Mouse (Mus musculus): ENCODE data around the gene Camk2g. TPM values are rescaled to one million over a fixed set of nuclear protein-coding genes. Genes with fewer than 3 reads are reported as not detected.

Camk2g gene
- polyA plus RNA-seq, 1 experiment from 2014 or later: 166 TPM

GRCm38 (mm10) chr14:20695761-20696520 is 97.9 kb downstream of the Camk2g start:
- Histone ChIP-seq H3K9me3 (ENCODE audit: control insufficient read depth, low read length) (no peaks in the 10 kb centered on the region), H3K9ac (peak overlapping the region; percentile 94), H3K36me3 (replicated peaks; ENCODE audit: control insufficient read depth, insufficient read depth) (peaks cover 39% of the 10 kb centered on the region), H3K4me2 (replicated peaks) (peak overlapping the region; percentile 79), H3K27me3 (ENCODE audit: control insufficient read depth, insufficient read depth, low read length) (no peaks in the 10 kb centered on the region), H3K27ac (peak overlapping the region; percentile 99), H3K4me3 (replicated peaks; ENCODE audit: low read length) (peak overlapping the region; percentile 86), H3K4me1 (replicated peaks; ENCODE audit: control insufficient read depth, insufficient read depth, low read length) (peaks cover 48% of the 10 kb centered on the region)
- DNase-seq (ENCODE audit: low spot score) (peak; percentile 34), ATAC-seq (ENCODE audit: low FRiP score) (no peak; the same call in 1 of the 2 replicates)
- 12% methylated on average over 27 of the region's 27 CpGs for WGBS

DNA sequence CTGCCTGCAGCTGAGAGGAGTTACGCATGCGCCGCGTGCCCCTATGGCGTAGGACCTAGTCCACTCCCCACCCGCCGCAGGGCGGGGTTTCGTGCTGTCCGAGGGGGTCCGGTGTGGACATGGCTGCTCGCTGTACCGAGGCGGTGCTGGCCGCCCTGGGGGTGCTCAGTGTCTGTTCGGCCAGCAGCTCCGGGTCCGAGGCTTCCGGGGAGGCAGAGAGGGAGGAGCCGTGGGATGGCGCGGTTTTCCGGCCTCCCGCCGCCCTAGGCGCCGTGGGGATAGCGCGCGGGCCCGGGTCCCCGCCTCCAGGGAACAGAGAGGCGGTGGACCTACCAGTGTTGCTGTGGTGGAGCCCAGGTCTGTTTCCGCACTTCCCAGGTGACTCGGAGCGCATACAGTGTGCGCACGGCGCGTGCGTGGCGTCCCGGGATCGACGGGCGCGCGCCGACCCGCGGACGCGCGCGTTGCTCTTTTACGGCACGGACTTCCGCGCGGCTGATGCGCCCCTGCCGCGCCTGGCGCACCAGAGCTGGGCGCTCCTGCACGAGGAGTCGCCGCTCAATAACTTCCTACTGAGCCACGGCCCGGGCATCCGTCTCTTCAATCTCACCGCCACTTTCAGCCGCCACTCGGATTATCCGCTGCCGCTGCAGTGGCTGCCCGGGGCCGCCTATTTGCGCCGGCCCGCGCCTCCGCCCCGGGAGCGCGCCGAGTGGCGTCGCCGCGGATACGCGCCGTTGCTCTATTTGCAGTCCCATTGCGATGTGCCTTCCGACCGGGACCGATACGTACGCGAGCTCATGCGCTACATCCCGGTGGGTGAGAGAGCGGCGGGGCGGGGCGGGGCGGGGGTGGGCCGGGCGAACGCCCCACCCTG is 98.8 kb downstream of the Camk2g start, which contains the start of gene Fut11:
Fut11 (plus strand) TSS at position 85 of the 877 bp plus-strand sequence.
- Histone ChIP-seq H3K4me1 (replicated peaks; ENCODE audit: control insufficient read depth, insufficient read depth, low read length) (peaks cover 43% of the 10 kb centered on the region), H3K4me2 (replicated peaks) (peak within 1 kb of the TSS; percentile 79), H3K9ac (peak within 1 kb of the TSS; percentile 94), H3K9me3 (ENCODE audit: control insufficient read depth, low read length) (no peaks in the 10 kb centered on the region), H3K27me3 (ENCODE audit: control insufficient read depth, insufficient read depth, low read length) (no peaks in the 10 kb centered on the region), H3K36me3 (replicated peaks; ENCODE audit: control insufficient read depth, insufficient read depth) (peaks cover 42% of the 10 kb centered on the region), H3K4me3 (replicated peaks; ENCODE audit: low read length) (peak within 1 kb of the TSS; percentile 86), H3K27ac (peak within 1 kb of the TSS; percentile 99)
- DNase-seq (ENCODE audit: low spot score): peak; percentile 87
- under 1% methylated on average over 108 of the region's 111 CpGs for WGBS
- peak; percentile 92 for ATAC-seq (ENCODE audit: low FRiP score)

DNA sequence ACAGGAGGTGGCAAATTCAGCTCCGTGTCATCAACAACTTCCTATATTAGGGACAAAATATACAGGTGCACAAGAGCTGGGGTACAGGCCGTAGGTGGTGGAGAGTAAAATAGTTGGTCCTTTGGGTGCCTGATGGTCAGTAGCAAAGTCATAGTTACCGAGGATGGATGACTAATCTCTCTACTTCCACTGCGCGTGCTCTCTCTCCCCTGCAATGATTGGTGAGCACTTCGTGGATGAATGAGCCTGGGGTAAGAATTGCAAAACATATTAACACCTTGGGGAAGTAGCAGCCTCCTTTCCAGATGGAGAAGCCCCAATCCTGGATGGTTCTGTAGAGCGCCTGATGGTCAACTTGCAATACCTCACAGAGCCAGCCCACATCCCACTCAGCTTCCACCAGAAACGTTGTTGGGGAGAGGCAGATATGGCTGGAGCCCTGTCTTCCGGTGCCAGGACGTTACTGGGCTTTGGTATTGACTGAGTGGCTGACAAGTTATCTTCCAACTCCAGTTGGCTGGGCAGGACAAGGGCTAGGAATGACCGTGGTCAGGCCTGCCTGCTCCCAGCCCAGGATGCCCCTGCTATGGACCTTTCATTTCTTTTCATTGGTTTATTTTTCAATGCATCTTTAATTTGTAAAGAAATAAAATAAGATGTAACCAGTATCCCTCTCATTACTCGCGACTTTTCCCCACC is 99.6 kb downstream of the Camk2g start:
- DNase-seq (ENCODE audit: low spot score): no peak
- Histone ChIP-seq H3K4me3 (replicated peaks; ENCODE audit: low read length) (peak overlapping the region; percentile 86), H3K27me3 (ENCODE audit: control insufficient read depth, insufficient read depth, low read length) (no peaks in the 10 kb centered on the region), H3K4me2 (replicated peaks) (peak overlapping the region; percentile 79), H3K4me1 (replicated peaks; ENCODE audit: control insufficient read depth, insufficient read depth, low read length) (peaks cover 35% of the 10 kb centered on the region), H3K27ac (peak overlapping the region; percentile 99), H3K36me3 (replicated peaks; ENCODE audit: control insufficient read depth, insufficient read depth) (peaks cover 49% of the 10 kb centered on the region), H3K9me3 (ENCODE audit: control insufficient read depth, low read length) (no peaks in the 10 kb centered on the region), H3K9ac (peak overlapping the region; percentile 94)
- ATAC-seq (ENCODE audit: low FRiP score): peak; percentile 22
- WGBS: 51% methylated on average over 13 of the region's 13 CpGs

DNA sequence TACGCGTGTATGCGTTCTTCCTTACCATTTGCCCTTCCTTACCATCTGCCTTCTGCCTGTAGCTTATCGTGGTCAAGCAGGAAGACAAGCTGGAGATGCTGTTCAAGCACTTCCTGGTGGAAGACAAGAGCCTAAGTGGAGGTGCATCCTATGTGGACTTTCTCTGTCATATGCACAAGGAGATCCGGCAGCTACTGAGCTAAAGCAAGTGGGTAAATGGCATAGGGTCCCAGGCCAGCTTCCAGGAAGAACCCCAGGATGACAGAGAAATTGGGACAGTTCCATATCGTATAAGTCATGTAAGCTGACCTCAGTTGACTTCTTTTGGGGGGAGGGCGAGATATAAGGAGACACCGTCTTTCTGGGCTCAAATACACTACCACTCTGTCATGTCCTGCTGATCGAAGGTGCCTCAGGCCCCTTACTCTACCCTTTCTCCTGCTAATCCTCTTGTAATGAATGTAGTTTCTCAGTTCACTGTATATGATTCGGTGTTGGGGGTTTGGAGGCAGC is 100.2 kb downstream of the Camk2g start:
- no peaks in the 10 kb centered on the region for H3K27me3 ChIP-seq (ENCODE audit: control insufficient read depth, insufficient read depth, low read length)
- peaks cover 55% of the 10 kb centered on the region for H3K36me3 ChIP-seq (replicated peaks; ENCODE audit: control insufficient read depth, insufficient read depth)
- H3K4me2 ChIP-seq (replicated peaks): no peak overlapping the region
- H3K4me1 ChIP-seq (replicated peaks; ENCODE audit: control insufficient read depth, insufficient read depth, low read length): peaks cover 29% of the 10 kb centered on the region
- DNase-seq (ENCODE audit: low spot score) (no peak), ATAC-seq (ENCODE audit: low FRiP score) (no peak)
- 92% methylated on average over 10 of the region's 10 CpGs for WGBS
- no peak overlapping the region for H3K27ac ChIP-seq
- H3K9me3 ChIP-seq (ENCODE audit: control insufficient read depth, low read length): no peaks in the 10 kb centered on the region
- no peak overlapping the region for H3K9ac ChIP-seq
- no peak overlapping the region for H3K4me3 ChIP-seq (replicated peaks; ENCODE audit: low read length)

DNA sequence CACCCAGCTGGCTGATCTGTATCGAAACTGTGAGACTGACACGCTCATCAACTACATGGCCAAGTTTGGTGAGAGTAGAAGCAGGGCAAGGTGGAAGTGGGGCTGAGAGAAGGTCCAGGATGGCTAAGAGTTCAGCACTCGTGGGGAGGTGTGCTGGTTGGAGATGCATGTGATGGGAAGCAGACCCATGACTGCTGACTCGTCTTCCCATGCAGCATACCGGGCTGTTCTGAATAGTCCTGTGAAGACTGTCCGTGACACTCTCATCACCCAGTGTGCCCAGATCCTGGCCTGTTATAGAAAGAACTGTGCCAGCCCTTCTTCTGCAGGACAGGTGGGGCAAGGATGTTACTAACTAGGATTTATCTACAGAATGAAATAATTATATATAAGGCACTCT is 102.1 kb downstream of the Camk2g start:
- Histone ChIP-seq H3K4me1 (replicated peaks; ENCODE audit: control insufficient read depth, insufficient read depth, low read length) (peaks cover 14% of the 10 kb centered on the region), H3K36me3 (replicated peaks; ENCODE audit: control insufficient read depth, insufficient read depth) (peaks cover 74% of the 10 kb centered on the region), H3K4me2 (replicated peaks) (no peak overlapping the region), H3K27me3 (ENCODE audit: control insufficient read depth, insufficient read depth, low read length) (no peaks in the 10 kb centered on the region), H3K9me3 (ENCODE audit: control insufficient read depth, low read length) (no peaks in the 10 kb centered on the region), H3K27ac (no peak overlapping the region), H3K4me3 (replicated peaks; ENCODE audit: low read length) (no peak overlapping the region), H3K9ac (no peak overlapping the region)
- ATAC-seq (ENCODE audit: low FRiP score): no peak
- WGBS: 96% methylated on average over 6 of the region's 6 CpGs
- no peak for DNase-seq (ENCODE audit: low spot score)

DNA sequence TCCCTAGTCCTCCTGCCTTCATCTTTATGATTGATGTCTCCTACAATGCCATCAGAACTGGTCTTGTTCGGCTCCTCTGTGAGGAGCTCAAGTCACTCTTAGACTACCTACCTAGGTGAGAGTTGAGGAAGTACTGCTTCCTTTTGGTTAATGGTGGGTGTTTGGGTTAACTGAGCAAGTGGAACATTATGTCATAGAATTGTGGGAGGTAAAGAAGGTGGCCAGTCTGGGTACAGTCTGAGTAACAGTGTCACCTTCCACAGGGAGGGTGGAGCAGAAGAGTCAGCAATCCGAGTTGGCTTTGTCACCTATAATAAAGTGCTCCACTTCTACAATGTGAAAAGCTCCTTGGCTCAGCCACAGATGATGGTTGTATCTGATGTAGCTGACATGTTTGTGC is 104.9 kb downstream of the Camk2g start:
- Histone ChIP-seq H3K9ac (no peak overlapping the region), H3K36me3 (replicated peaks; ENCODE audit: control insufficient read depth, insufficient read depth) (peaks cover 100% of the 10 kb centered on the region), H3K4me3 (replicated peaks; ENCODE audit: low read length) (no peak overlapping the region), H3K27me3 (ENCODE audit: control insufficient read depth, insufficient read depth, low read length) (no peaks in the 10 kb centered on the region), H3K4me1 (replicated peaks; ENCODE audit: control insufficient read depth, insufficient read depth, low read length) (no peaks in the 10 kb centered on the region), H3K4me2 (replicated peaks) (no peak overlapping the region), H3K9me3 (ENCODE audit: control insufficient read depth, low read length) (no peaks in the 10 kb centered on the region), H3K27ac (no peak overlapping the region)
- no peak for ATAC-seq (ENCODE audit: low FRiP score)
- no peak for DNase-seq (ENCODE audit: low spot score)
- 95% methylated on average over 2 of the region's 2 CpGs for WGBS

DNA sequence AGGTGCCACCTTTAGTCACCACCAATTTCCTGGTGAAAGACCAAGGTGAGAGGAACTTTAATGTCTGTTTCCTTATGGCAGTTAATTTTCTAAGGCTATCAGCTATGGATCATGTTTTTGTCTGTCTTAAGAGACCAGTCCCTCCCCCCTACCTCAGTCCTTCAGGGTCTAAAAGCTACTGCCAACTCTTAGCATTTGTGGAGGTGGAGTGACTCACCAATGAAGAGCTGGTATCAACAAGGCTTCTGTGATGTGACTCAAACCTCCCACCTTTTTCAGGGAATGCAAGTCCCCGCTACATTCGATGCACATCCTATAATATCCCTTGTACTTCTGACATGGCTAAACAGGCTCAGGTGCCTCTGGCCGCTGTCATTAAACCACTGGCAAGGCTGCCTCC is 107.3 kb downstream of the Camk2g start:
- no peak for ATAC-seq (ENCODE audit: low FRiP score)

More for the DNA sequence above, 107.3 kb downstream of the Camk2g start:
- H3K27ac ChIP-seq: no peak overlapping the region
- H3K4me2 ChIP-seq (replicated peaks): no peak overlapping the region
- no peaks in the 10 kb centered on the region for H3K4me1 ChIP-seq (replicated peaks; ENCODE audit: control insufficient read depth, insufficient read depth, low read length)
- no peak for DNase-seq (ENCODE audit: low spot score)
- no peaks in the 10 kb centered on the region for H3K27me3 ChIP-seq (ENCODE audit: control insufficient read depth, insufficient read depth, low read length)
- H3K36me3 ChIP-seq (replicated peaks; ENCODE audit: control insufficient read depth, insufficient read depth): peaks cover 100% of the 10 kb centered on the region
- H3K9ac ChIP-seq: no peak overlapping the region
- H3K9me3 ChIP-seq (ENCODE audit: control insufficient read depth, low read length): no peaks in the 10 kb centered on the region
- WGBS: 98% methylated on average over 3 of the region's 3 CpGs
- no peak overlapping the region for H3K4me3 ChIP-seq (replicated peaks; ENCODE audit: low read length)

Measured in hindbrain, embryonic 14.5 days (tissue).